Mouse (Mus musculus) retina, adult 2 months (tissue): ENCODE measurements around the gene 1500009C09Rik.

ENCODE experiments used
- DNase-seq: peaks from one replicate; pipeline ENCODE4 v3.0.0-alpha.2; 2012; ENCODE audit warnings: low read depth, low spot score

1500009C09Rik gene

GRCm38 (mm10) chr15:82252097-82252496 is at the start of gene 1500009C09Rik:
1500009C09Rik (plus strand) TSS chr15:82252397.
- no peak for DNase-seq

- DNase-seq: no peak
Observed at GRCm38 (mm10) chr15:82203090-82203489, 49.1 kb upstream of the 1500009C09Rik start.

- DNase-seq: no peak
Observed at GRCm38 (mm10) chr15:82203611-82204351, 48.4 kb upstream of the 1500009C09Rik start.

- no peak for DNase-seq
Observed at GRCm38 (mm10) chr15:82204680-82205371, 47.4 kb upstream of the 1500009C09Rik start.

GRCm38 (mm10) chr15:82206365-82207104 is 45.7 kb upstream of the 1500009C09Rik start:
- DNase-seq: peak; percentile 48

GRCm38 (mm10) chr15:82207105-82207459 is 45.1 kb upstream of the 1500009C09Rik start:
- DNase-seq: no peak

GRCm38 (mm10) chr15:82207504-82208219 is 44.5 kb upstream of the 1500009C09Rik start:
- no peak for DNase-seq

GRCm38 (mm10) chr15:82208307-82208706 is 43.9 kb upstream of the 1500009C09Rik start:
- DNase-seq: no peak

- DNase-seq: no peak
Observed at GRCm38 (mm10) chr15:82209295-82210050, 42.7 kb upstream of the 1500009C09Rik start.

- DNase-seq: no peak
Observed at GRCm38 (mm10) chr15:82210801-82211200, 41.4 kb upstream of the 1500009C09Rik start.

GRCm38 (mm10) chr15:82211281-82211680 is 40.9 kb upstream of the 1500009C09Rik start:
- no peak for DNase-seq

GRCm38 (mm10) chr15:82211911-82212751 is 40.1 kb upstream of the 1500009C09Rik start:
- DNase-seq: no peak

GRCm38 (mm10) chr15:82212752-82213063 is 39.5 kb upstream of the 1500009C09Rik start, which contains the start of gene Shisa8:
Shisa8 (minus strand) TSS chr15:82212815.
- no peak for DNase-seq

GRCm38 (mm10) chr15:82213222-82213621 is 39.0 kb upstream of the 1500009C09Rik start:
- no peak for DNase-seq

- DNase-seq: no peak
Observed at GRCm38 (mm10) chr15:82215332-82216046, 36.7 kb upstream of the 1500009C09Rik start.

- no peak for DNase-seq
Observed at GRCm38 (mm10) chr15:82216142-82216827, 35.9 kb upstream of the 1500009C09Rik start.

- no peak for DNase-seq
Observed at GRCm38 (mm10) chr15:82217039-82217438, 35.2 kb upstream of the 1500009C09Rik start.

GRCm38 (mm10) chr15:82217980-82218379 is 34.2 kb upstream of the 1500009C09Rik start:
- DNase-seq: no peak
